Mouse (Mus musculus): ENCODE results near the gene Pou2f2. TPM values are rescaled to one million over a fixed set of nuclear protein-coding genes. Genes with fewer than 3 reads are reported as not detected.

The Pou2f2 gene
- polyA plus RNA-seq, 1 experiment from 2014 or later = 24.1 TPM

DNA sequence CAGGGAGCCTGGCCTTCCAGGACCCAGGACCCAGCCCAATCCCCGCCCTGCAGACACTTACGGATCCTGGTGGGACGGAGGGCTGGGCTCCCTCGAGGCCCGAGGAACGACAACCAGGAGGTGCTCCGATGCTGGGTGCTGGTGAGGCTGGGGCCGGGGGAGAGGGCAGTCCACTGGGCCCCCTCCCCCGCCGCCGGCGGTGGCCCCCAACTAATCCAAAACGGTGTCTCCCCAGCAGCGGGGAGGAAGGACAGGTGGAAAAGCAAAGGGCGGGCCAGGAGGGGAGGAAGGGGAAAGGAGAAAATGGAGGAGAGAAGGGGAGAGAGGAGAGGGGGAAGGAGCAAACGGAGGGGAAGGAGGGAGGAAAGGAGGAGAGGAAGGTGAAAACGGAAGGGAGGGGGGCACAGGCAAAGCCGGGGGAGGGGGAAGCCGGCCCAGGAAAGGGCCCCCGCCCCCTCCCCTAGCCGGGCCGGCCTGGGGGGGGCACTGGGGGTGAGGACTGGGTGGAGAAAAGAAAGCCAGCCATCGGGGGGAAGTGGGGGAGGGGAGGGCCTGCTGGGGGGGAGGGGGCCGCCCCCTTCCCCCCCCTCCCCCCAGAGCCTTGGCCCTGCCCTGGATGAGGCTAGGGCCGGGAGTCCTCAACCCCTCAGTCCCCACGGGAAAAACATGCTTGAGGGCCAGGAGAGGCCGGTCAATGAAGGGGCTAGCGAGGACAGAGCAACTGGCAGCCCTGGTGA lies 107.4 kb downstream of the Pou2f2 start, which contains the start of the genes Grik5 and Zfp574:
Gene Grik5 (minus strand): TSS at position 368 of the 737 bp plus-strand sequence.
Gene Zfp574 (plus strand): TSS at position 589 of the 737 bp plus-strand sequence.
- peak; percentile 6; the same call in 1 of the 2 replicates for ATAC-seq (ENCODE audit: low FRiP score)
- H3K27me3 ChIP-seq (replicated peaks) = no peaks in the 10 kb centered on the region
- peaks cover 13% of the 10 kb centered on the region for H3K36me3 ChIP-seq
- H3K4me2 ChIP-seq = peak within 1 kb of the TSS; percentile 86
- WGBS = 2% methylated on average over 19 of the region's 28 CpGs
- peaks cover 62% of the 10 kb centered on the region for H3K4me1 ChIP-seq
- peak within 1 kb of the TSS; percentile 95 for H3K27ac ChIP-seq (replicated peaks)
- peak within 1 kb of the TSS; percentile 92 for H3K9ac ChIP-seq (replicated peaks)
- no peaks in the 10 kb centered on the region for H3K9me3 ChIP-seq (replicated peaks)
- peak within 1 kb of the TSS; percentile 78 for H3K4me3 ChIP-seq (replicated peaks)

DNA sequence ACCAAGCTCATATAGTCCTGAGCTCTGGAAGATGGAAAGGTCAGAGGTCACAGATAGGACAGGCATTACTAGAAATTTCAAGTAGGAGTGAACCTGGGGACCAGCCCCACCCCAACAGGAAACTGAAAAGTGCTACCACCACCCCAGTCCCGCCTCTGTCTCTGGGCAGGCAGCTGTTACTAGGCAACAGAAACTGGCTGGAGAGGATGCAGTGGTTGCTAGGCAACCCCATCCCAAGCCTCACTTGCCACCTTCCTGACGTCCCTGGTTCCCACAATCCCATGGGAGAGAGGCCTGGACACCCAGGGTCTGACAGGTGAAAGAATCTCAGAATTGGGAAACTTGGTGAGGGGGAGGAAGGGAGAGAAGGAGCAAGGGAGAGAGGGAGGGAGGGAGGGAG lies 110.8 kb downstream of the Pou2f2 start:
- H3K4me3 ChIP-seq (replicated peaks) = no peak overlapping the region
- H3K4me2 ChIP-seq = peak overlapping the region; percentile 86
- H3K27me3 ChIP-seq (replicated peaks) = no peaks in the 10 kb centered on the region
- H3K4me1 ChIP-seq = peaks cover 49% of the 10 kb centered on the region
- no peak overlapping the region for H3K9ac ChIP-seq (replicated peaks)
- ATAC-seq (ENCODE audit: low FRiP score) = no peak
- no peak overlapping the region for H3K27ac ChIP-seq (replicated peaks)
- peaks cover 44% of the 10 kb centered on the region for H3K36me3 ChIP-seq
- WGBS = 0% methylated on average over 2 of the region's 2 CpGs
- H3K9me3 ChIP-seq (replicated peaks) = no peaks in the 10 kb centered on the region

- ATAC-seq (ENCODE audit: low FRiP score) = no peak
- no peaks in the 10 kb centered on the region for H3K9me3 ChIP-seq (replicated peaks)
- peaks cover 43% of the 10 kb centered on the region for H3K4me1 ChIP-seq
- H3K36me3 ChIP-seq = peaks cover 50% of the 10 kb centered on the region
- 74% methylated on average over 22 of the region's 22 CpGs for WGBS
- no peak overlapping the region for H3K4me3 ChIP-seq (replicated peaks)
- H3K9ac ChIP-seq (replicated peaks) = no peak overlapping the region
- H3K27me3 ChIP-seq (replicated peaks) = no peaks in the 10 kb centered on the region
- H3K4me2 ChIP-seq = peak overlapping the region; percentile 86
- H3K27ac ChIP-seq (replicated peaks) = no peak overlapping the region
These were observed 111.4 kb downstream of the Pou2f2 start for GRCm38 (mm10) chr7:25067909-25068656.

GRCm38 (mm10) chr7:25067338-25067737 lies 112.2 kb downstream of the Pou2f2 start:
- ATAC-seq (ENCODE audit: low FRiP score) = no peak
- Histone ChIP-seq H3K4me3 (replicated peaks) (no peak overlapping the region), H3K9ac (replicated peaks) (no peak overlapping the region), H3K4me2 (no peak overlapping the region), H3K36me3 (peaks cover 58% of the 10 kb centered on the region), H3K9me3 (replicated peaks) (no peaks in the 10 kb centered on the region), H3K27me3 (replicated peaks) (no peaks in the 10 kb centered on the region), H3K27ac (replicated peaks) (no peak overlapping the region), H3K4me1 (peaks cover 42% of the 10 kb centered on the region)
- whole genome bisulfite sequencing = 85% methylated on average over 7 of the region's 7 CpGs

GRCm38 (mm10) chr7:25063900-25064299 lies 115.6 kb downstream of the Pou2f2 start:
- Histone ChIP-seq H3K27me3 (replicated peaks) (no peaks in the 10 kb centered on the region), H3K27ac (replicated peaks) (no peak overlapping the region), H3K9me3 (replicated peaks) (no peaks in the 10 kb centered on the region), H3K9ac (replicated peaks) (no peak overlapping the region), H3K4me1 (peaks cover 11% of the 10 kb centered on the region), H3K4me3 (replicated peaks) (no peak overlapping the region), H3K36me3 (peaks cover 87% of the 10 kb centered on the region), H3K4me2 (no peak overlapping the region)
- WGBS = 90% methylated on average over 8 of the region's 8 CpGs
- no peak for ATAC-seq (ENCODE audit: low FRiP score)

- H3K9ac ChIP-seq (replicated peaks) = no peak overlapping the region
- no peaks in the 10 kb centered on the region for H3K9me3 ChIP-seq (replicated peaks)
- peaks cover 6% of the 10 kb centered on the region for H3K4me1 ChIP-seq
- peaks cover 92% of the 10 kb centered on the region for H3K36me3 ChIP-seq
- H3K4me3 ChIP-seq (replicated peaks) = no peak overlapping the region
- ATAC-seq (ENCODE audit: low FRiP score) = no peak
- H3K27me3 ChIP-seq (replicated peaks) = no peaks in the 10 kb centered on the region
- WGBS = 92% methylated on average over 6 of the region's 6 CpGs
- no peak overlapping the region for H3K4me2 ChIP-seq
- H3K27ac ChIP-seq (replicated peaks) = no peak overlapping the region
These were observed 116.2 kb downstream of the Pou2f2 start for GRCm38 (mm10) chr7:25063346-25063745.

DNA sequence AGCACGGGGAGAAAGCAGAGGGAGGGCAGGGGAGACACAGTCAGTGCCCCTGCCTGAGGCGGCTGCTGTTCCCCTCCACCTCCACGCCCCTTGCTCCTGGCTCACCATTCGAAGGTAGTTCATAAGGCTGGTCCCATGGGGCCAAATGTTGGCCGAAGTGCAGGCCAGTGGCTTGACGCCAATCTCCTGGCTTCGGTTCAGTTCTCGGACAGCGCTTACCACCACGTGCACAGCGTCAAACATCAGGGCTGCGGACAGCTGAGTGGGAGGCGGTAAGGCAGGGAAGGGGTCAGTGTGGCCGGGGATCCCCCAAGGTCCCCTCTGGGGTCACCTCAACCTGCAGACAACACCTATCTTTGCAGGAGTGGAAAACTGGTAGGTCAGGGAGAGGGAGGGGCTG lies 120.7 kb downstream of the Pou2f2 start:
- WGBS = 89% methylated on average over 14 of the region's 14 CpGs
- H3K27ac ChIP-seq (replicated peaks) = no peak overlapping the region
- H3K4me2 ChIP-seq = no peak overlapping the region
- peak; percentile 13; the same call in 1 of the 2 replicates for ATAC-seq (ENCODE audit: low FRiP score)
- peaks cover 92% of the 10 kb centered on the region for H3K36me3 ChIP-seq
- H3K27me3 ChIP-seq (replicated peaks) = no peaks in the 10 kb centered on the region
- H3K9ac ChIP-seq (replicated peaks) = no peak overlapping the region
- no peaks in the 10 kb centered on the region for H3K4me1 ChIP-seq
- H3K4me3 ChIP-seq (replicated peaks) = no peak overlapping the region
- H3K9me3 ChIP-seq (replicated peaks) = no peaks in the 10 kb centered on the region

- no peaks in the 10 kb centered on the region for H3K4me1 ChIP-seq
- ATAC-seq (ENCODE audit: low FRiP score) = peak; percentile 6; the same call in 1 of the 2 replicates
- H3K4me3 ChIP-seq (replicated peaks) = no peak overlapping the region
- H3K9ac ChIP-seq (replicated peaks) = no peak overlapping the region
- no peaks in the 10 kb centered on the region for H3K27me3 ChIP-seq (replicated peaks)
- peaks cover 89% of the 10 kb centered on the region for H3K36me3 ChIP-seq
- 91% methylated on average over 8 of the region's 8 CpGs for WGBS
- H3K27ac ChIP-seq (replicated peaks) = no peak overlapping the region
- no peak overlapping the region for H3K4me2 ChIP-seq
- no peaks in the 10 kb centered on the region for H3K9me3 ChIP-seq (replicated peaks)
These were observed 121.1 kb downstream of the Pou2f2 start for GRCm38 (mm10) chr7:25058394-25058793.

DNA sequence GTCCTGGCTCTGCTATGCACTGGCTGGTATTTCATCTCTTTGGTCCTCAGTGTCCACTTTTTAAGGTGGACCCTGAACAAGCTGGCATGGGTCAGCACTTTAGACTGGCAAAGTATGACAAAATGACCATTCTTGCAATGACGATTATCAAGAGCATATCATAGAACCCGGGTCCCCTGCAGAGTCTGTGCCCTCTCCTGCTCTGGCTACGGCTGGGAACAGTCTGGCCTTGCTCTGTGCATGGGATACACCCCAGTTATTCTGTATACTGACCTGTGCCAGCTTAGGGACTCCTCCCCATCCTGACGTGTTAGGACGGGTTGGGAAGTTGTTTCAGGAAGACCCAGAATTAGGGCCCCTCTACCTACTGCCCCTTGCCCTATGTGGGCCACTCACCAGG lies 121.6 kb downstream of the Pou2f2 start:
- no peak for ATAC-seq (ENCODE audit: low FRiP score)

DNA sequence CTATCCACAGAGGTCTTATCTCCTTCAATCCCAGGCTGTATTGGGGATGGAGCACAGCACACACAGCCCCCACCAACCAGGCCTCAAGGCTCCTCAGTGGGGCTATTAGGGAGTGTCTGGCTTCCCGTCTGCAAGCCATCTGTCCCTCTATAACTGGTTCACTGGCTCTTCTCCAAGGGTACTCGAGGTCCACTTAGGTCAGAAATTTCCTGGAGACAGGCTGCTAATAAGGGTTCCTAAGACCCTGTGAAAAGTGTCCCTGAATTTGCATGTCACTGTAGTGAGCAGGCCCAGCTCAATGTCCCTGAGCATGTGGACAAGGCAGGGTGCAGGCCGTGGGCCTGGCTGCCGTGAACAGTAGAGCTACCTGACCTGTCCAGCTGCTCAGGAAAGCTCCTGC lies 122.6 kb downstream of the Pou2f2 start:
- ATAC-seq (ENCODE audit: low FRiP score) = no peak
- Histone ChIP-seq H3K27me3 (replicated peaks) (no peaks in the 10 kb centered on the region), H3K9ac (replicated peaks) (no peak overlapping the region), H3K4me2 (no peak overlapping the region), H3K36me3 (peaks cover 91% of the 10 kb centered on the region), H3K4me1 (no peaks in the 10 kb centered on the region), H3K9me3 (replicated peaks) (no peaks in the 10 kb centered on the region), H3K4me3 (replicated peaks) (no peak overlapping the region), H3K27ac (replicated peaks) (no peak overlapping the region)
- 83% methylated on average over 4 of the region's 4 CpGs for WGBS

More for the DNA sequence above, 121.6 kb downstream of the Pou2f2 start:
- Histone ChIP-seq H3K27ac (replicated peaks) (no peak overlapping the region), H3K4me3 (replicated peaks) (no peak overlapping the region), H3K27me3 (replicated peaks) (no peaks in the 10 kb centered on the region), H3K9ac (replicated peaks) (no peak overlapping the region), H3K9me3 (replicated peaks) (no peaks in the 10 kb centered on the region), H3K4me1 (no peaks in the 10 kb centered on the region), H3K4me2 (no peak overlapping the region), H3K36me3 (peaks cover 89% of the 10 kb centered on the region)
- WGBS = 95% methylated on average over 5 of the region's 5 CpGs

DNA sequence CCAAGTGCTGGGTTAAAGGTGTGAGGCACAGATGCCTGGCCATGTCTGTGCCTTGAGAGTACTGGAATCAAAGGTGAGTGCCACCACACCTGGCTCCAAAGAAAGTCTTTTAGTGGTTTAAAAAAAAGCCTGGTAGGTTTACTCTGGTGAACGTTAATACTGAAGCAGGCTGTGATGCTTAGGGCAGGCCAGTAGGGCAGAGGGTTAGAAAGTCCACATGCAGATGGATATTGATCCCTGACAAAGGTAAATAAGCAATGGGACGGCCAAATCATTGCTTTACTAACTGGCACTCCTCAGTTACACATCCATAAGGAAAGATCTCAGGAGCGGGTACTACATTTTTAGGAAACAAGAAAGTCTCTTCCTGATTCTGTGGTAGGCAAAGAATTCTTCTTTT lies 126.9 kb downstream of the Pou2f2 start:
- Histone ChIP-seq H3K4me3 (replicated peaks) (no peak overlapping the region), H3K36me3 (peaks cover 83% of the 10 kb centered on the region), H3K9ac (replicated peaks) (no peak overlapping the region), H3K27me3 (replicated peaks) (no peaks in the 10 kb centered on the region), H3K4me2 (no peak overlapping the region), H3K9me3 (replicated peaks) (no peaks in the 10 kb centered on the region), H3K4me1 (no peaks in the 10 kb centered on the region), H3K27ac (replicated peaks) (no peak overlapping the region)
- WGBS = 92% methylated on average over 3 of the region's 3 CpGs
- no peak for ATAC-seq (ENCODE audit: low FRiP score)

All from neural tube, embryonic 15.5 days (tissue).